Mouse (Mus musculus) right cerebral cortex, postnatal 14 days (tissue): ENCODE measurements around the gene Adam33.
"Not testable (repeated sequence)": the region's sequence is repeated elsewhere in the genome, so short reads cannot be mapped to it uniquely, and the experiment has no call there.

ENCODE experiments used
- DNase-seq: peaks from one replicate; pipeline ENCODE4 v3.0.0; 2022

The Adam33 gene

DNA sequence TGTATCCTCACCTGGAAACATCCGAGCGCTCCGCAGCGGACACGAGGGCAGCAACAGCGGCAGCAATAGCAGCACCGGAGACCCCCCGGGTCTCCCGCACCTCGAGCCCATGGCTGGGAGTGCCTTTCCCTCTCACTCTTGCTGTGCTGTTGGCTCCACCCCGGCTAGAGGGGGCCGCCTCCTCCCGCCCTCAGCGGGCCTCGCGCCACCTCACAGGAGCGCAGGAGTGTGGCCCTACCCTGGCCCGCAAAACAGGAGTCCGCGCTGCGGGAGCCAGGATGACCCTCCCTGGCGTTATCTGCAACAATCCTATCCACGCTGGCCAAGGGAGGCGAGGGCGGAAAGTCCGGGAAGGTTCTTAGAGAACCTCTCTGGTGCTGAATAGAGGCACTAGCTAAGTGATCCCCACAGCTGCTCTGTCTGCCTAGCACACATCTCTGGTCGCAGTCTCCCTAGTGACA is at the start of gene Adam33:
Gene Adam33, minus strand, starts transcription at position 411 of the 461 bp plus-strand sequence.
- DNase-seq: no peak

- no peak for DNase-seq
Observed at GRCm38 (mm10) chr2:131105989-131106388, 42.4 kb upstream of the Adam33 start.

GRCm38 (mm10) chr2:131105061-131105460 is 41.4 kb upstream of the Adam33 start:
- not testable (repeated sequence) for DNase-seq

DNA sequence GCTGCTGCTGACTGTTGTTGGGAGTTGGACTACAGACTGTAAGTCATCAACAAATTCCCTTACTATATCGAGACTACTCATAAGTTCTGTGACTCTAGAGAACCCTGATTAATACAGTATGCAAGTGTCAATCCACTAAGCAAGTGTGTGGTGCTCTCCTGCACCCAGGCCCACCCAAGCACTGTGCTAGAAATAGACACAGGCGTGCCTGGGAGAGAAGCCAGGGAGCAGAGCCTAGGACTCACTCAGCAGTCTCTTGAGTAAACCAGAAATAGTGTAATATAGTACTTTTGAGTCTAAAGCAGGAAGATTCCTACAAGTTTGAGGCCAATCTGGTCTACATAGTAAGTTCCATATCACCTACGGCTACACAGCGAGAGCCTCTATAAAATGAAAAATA is 40.4 kb upstream of the Adam33 start:
- DNase-seq: no peak

- no peak for DNase-seq
Observed at GRCm38 (mm10) chr2:131101530-131101929, 37.9 kb upstream of the Adam33 start.

DNA sequence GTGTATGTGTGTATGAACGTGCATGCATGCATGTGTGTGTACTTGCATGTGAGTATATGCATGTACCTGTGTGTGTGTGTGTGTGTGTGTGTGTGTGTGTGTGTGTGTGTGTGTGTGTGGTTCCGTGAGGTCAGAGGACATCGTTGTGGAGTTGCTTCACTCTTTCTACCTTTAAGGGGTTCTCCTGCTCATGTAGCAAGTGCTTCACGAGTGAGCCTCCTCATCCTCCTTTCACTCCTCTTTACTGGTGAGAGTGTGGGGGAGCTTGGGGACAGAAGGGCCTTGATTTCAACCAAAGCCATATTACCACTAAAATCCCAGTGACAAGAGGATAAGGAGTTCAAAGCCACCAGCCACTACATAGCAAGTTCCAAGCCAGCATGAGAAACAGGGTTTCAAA is 33.5 kb upstream of the Adam33 start:
- DNase-seq: no peak

DNA sequence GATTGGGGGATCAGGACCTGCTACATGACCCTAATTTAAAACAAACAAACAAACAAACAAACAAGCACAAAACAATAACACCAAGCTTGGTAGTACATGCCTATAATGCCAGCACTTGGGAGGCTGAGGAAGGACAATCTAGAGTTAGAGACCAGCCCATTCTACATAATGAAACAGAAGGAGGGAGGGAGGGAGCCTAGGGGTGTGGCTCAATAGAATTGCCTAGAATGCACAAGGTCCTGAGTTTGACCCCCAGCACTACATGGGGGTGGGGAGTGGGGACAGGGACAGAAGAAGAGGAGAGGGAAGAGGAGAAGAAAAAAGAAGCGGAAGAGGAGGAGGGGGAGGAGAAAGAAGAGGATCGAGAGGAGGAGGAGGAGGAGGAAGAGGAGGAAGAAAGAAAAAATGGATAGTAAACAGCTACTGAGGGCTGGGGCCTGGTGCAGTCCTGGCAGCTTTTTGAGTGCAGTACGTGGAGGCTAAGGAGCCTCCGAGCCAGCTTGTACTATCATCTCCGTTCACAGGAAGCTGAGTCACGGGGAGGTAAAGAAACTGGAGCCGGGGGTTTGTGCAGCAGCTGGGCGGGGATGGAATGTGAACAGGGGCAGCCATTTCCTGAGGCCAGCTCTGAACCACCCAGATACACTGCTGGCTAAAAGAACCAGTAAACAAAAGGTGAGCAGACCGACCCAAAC is 32.6 kb upstream of the Adam33 start:
- no peak for DNase-seq

- peak; percentile 65 for DNase-seq
Observed at GRCm38 (mm10) chr2:131094823-131095222, 31.2 kb upstream of the Adam33 start.

GRCm38 (mm10) chr2:131093577-131093976 is 30.0 kb upstream of the Adam33 start:
- no peak for DNase-seq

GRCm38 (mm10) chr2:131090852-131091251 is 27.2 kb upstream of the Adam33 start:
- DNase-seq: no peak

GRCm38 (mm10) chr2:131089634-131090033 is 26.0 kb upstream of the Adam33 start:
- no peak for DNase-seq

- no peak for DNase-seq
Observed at GRCm38 (mm10) chr2:131088581-131088980, 25.0 kb upstream of the Adam33 start.

- no peak for DNase-seq
Observed at GRCm38 (mm10) chr2:131086667-131087390, 23.2 kb upstream of the Adam33 start, which contains the start of gene Siglec1. TSS of gene Siglec1 (minus strand) at chr2:131086765.

DNA sequence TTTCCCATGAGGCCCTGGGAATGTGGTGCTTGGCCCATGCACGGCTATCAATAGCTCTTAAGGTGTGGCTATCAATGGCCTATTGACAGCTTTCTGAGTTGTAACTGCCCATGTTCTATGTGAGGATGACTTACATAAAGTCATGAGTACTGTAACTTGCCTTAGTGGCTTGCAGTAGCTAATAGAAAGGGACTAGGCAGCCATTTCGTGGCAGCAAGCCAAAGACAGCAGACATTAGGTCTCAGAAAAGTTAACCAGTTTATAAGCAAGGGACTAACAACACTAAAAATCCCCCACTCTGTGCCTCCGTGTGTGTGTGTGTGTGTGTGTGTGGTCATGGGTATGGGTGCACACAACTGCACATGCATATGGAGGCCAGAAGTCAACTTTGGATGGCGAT is 20.6 kb upstream of the Adam33 start:
- DNase-seq: no peak

DNA sequence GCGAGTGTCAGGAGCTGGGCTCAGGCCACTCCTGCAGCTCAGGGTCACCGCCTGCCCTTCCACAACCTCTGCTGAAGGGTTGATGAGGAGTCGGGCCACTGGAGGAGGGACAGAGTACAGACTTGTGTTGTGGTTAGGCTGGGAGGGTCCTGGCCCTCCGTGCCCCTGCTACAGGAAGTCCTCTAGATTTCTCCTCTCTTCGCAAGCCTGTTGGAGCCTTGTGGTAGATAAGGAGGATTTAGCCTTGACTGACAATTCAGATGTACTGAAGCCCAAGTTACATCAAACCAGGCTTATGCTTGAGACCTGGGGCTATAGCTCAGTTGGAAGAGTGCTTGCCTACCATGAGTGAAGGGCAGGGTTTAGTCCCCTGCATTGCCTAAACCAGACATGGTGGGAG is 16.9 kb upstream of the Adam33 start:
- no peak for DNase-seq

- DNase-seq: no peak
Observed at GRCm38 (mm10) chr2:131072536-131072935, 8.9 kb upstream of the Adam33 start.

DNA sequence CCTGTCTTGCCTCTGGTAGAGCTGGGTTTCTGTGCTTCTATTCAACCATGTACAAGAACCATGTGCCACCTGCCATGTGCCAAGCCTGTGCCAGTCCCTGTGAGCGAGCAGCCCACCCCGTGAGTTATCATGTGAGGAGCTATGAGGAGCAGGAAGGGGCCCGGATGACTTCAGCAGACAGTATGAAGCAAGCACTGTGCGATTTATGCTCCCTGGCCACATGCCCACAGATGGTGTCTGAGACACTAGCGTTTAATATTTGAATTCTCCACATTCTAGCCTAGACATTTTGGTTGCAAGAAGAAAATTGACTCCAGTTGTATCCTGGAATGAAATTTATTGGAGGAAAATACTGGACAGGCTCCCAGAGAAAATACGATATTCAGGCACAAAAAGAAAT is 3.9 kb upstream of the Adam33 start:
- no peak for DNase-seq

DNA sequence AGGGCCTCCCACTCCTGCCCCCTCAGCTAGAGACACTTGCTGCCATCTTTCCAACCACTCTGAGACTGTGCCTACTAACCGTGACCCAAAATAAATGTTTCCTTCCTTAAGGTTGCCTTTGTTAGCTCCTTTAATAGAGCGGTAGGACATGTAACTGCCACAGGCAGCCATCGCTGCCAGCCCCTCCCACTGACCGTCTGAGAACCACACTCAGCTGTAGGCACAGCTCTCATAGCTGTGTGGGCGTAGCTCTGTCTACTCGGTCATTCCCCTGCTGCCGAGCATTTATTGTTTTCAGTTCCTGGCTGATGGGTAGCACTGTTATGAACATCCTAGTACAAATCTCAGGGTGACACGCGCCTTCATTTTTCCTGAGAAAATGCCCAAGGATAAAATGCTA is 2.7 kb upstream of the Adam33 start:
- DNase-seq: no peak

DNA sequence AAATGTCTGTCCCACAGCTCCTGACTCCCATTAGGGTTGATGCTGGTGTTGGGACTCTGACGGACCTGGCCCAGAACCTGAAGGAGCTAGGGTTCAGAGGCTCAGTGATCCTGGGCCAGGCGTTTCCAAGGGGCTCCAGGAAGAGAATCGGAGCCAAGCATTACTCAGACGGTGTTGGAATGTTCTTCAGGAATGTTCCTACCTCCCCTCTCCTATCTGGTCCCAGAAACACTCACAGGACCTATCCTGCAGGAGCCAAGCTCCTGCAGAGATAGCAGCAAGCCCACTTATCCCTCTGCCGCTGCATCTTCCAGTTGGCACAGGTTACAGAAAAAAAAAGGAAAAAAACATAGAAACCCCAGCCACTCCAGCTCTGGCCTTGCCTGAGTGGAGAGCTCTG is 2.0 kb downstream of the Adam33 start:
- DNase-seq: no peak

DNA sequence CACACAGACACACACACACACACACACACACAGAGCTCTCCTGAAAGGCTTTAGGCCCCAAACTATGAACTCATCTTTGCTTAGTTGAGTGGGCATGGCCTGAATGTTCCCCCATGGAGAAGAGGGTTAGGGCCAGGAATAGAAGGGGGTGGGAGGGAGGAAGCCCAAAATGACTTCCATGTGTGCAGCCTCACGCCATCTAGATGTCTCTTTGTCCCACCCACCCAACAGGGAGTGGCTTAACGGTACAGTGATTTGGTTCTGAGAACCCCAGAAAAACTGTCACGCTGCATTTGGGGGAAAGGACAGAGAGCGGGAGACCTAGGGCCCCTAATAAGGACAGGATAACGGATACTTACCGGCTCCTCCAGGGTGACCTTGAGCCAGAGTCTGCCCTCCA is 2.8 kb downstream of the Adam33 start:
- no peak for DNase-seq

GRCm38 (mm10) chr2:131059781-131060540 is 3.7 kb downstream of the Adam33 start:
- no peak for DNase-seq

DNA sequence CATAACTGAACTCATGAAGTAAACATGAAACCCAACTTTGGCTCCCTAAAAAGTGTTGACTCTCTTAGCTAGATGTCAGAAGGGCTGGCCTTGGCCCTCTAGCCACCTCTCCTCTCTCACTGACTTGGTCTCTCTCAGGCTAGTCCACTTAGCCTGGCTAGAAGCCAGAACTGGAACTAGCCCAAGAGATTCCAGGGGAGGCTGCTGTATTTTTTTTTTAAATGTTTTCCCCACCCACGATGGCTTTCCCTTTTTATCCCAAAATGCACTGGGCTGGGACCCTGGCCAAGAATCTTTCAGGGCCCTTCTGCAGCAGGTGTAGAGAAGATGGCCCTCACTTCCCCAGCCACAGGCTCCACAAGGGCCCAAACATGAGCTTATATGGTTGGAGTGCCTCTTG is 4.2 kb downstream of the Adam33 start:
- peak; percentile 48 for DNase-seq

GRCm38 (mm10) chr2:131058672-131059071 is 4.9 kb downstream of the Adam33 start:
- no peak for DNase-seq

GRCm38 (mm10) chr2:131056191-131056590 is 7.4 kb downstream of the Adam33 start:
- DNase-seq: peak; percentile 9
